37 mouse cellular contexts compared by ENCODE assay signal in the genomic region with DNA sequence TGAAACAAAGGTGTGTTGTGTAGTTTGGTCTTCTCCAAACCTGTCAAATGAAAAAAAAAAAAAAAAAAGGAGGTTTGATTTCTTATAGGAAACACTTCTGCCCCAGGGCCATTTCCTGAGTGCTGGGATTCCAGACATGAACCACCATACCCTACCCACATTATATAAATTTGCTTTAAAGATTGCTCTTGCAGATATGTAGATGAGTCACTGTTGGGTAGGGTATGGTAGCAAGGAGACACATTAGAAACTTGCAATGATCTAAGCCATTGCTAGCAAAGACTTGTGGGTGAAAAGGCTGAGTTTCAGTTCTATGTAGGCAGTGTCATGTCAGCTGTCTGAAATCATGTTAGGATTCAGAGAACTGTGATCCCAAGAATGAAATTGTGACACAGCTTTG. TPM values are rescaled to one million over a fixed set of nuclear protein-coding genes. Genes with fewer than 3 reads are reported as not detected.
"Had no signal": no experiment of that assay in that cellular context is flagged by ENCODE, and none has a peak within 500 bp of the region (broad histone marks: within the 10 kb centered on the region; RNA-seq: fewer than 3 reads in every experiment).

No protein-coding gene starts in this region.

- DNase-seq: gastrocnemius, postnatal 14 days; gastrocnemius, postnatal 36 days; heart, adult 11 months; heart, adult 2 months; heart, postnatal 14 days; heart, postnatal 36 days; kidney, adult 11 months; kidney, adult 2 months; kidney, adult 9 months; kidney, postnatal 14 days; kidney, postnatal 4 days; left cerebral cortex, postnatal 4 days had no signal

- ATAC-seq: hindbrain, embryonic 16.5 days; intestine, embryonic 16.5 days; liver, embryonic 12.5 days had no signal

- H3K27me3 ChIP-seq: heart, embryonic 13.5 days; heart, embryonic 15.5 days; hindbrain, embryonic 13.5 days; kidney, embryonic 15.5 days; limb, embryonic 13.5 days; limb, embryonic 15.5 days; liver, embryonic 12.5 days had no signal

- H3K4me1 ChIP-seq: heart, embryonic 15.5 days; kidney, embryonic 15.5 days; limb, embryonic 13.5 days; limb, embryonic 15.5 days; liver, embryonic 12.5 days had no signal

- H3K36me3 ChIP-seq: heart, embryonic 13.5 days; heart, embryonic 15.5 days; hindbrain, embryonic 13.5 days; kidney, embryonic 15.5 days; limb, embryonic 13.5 days; limb, embryonic 15.5 days; liver, embryonic 12.5 days had no signal

- H3K9me3 ChIP-seq: heart, embryonic 13.5 days; heart, embryonic 15.5 days; hindbrain, embryonic 13.5 days; kidney, embryonic 15.5 days; limb, embryonic 13.5 days; limb, embryonic 15.5 days; liver, embryonic 12.5 days had no signal

- H3K9ac ChIP-seq: heart, embryonic 13.5 days; heart, embryonic 15.5 days; hindbrain, embryonic 13.5 days; kidney, embryonic 15.5 days; limb, embryonic 13.5 days; limb, embryonic 15.5 days; liver, embryonic 12.5 days; liver, embryonic 14.5 days had no signal

- H3K27ac ChIP-seq: heart, adult 2 months; heart, embryonic 13.5 days; heart, embryonic 15.5 days; hindbrain, embryonic 13.5 days; kidney, embryonic 15.5 days; kidney, postnatal 0 days; layer of hippocampus, adult 2 months; left cerebral cortex, adult 2 months; limb, embryonic 13.5 days; limb, embryonic 15.5 days; liver, embryonic 12.5 days; liver, embryonic 14.5 days had no signal

- H3K4me2 ChIP-seq: heart, embryonic 11.5 days; heart, embryonic 13.5 days; heart, embryonic 15.5 days; hindbrain, embryonic 13.5 days; kidney, embryonic 15.5 days; limb, embryonic 13.5 days; limb, embryonic 15.5 days; liver, embryonic 12.5 days had no signal

- H3K4me3 ChIP-seq: heart, adult 2 months; heart, embryonic 13.5 days; heart, embryonic 15.5 days; hindbrain, embryonic 13.5 days; kidney, embryonic 15.5 days; layer of hippocampus, adult 2 months; left cerebral cortex, adult 2 months; limb, embryonic 13.5 days; limb, embryonic 15.5 days; liver, embryonic 12.5 days had no signal

RNA-seq across cellular contexts. Expression of a gene that starts 40.0 kb away (rescaled TPM):
- total RNA-seq: gastrocnemius, adult 18-20 months; gastrocnemius, adult 8-10 months; gastrocnemius, postnatal 14 days; gastrocnemius, postnatal 36 days; heart, adult 2 months; heart, postnatal 14 days; heart, postnatal 36 days; hematopoietic stem cell, adult 5-6 weeks; layer of hippocampus, adult 2 months; layer of hippocampus, postnatal 10 days; layer of hippocampus, postnatal 25 days; left cerebral cortex, adult 2 months; left cerebral cortex, postnatal 14 days; left cerebral cortex, postnatal 4 days had no signal
- polyA plus RNA-seq: gonadal fat pad, adult 2 months; heart, adult 2 months; heart, embryonic 11.5 days; heart, embryonic 13.5 days; heart, embryonic 15.5 days; heart, postnatal 0 days; hindbrain, embryonic 11.5 days; hindbrain, embryonic 13.5 days; hindbrain, embryonic 16.5 days; kidney, adult 2 months; limb, embryonic 11.5 days; limb, embryonic 13.5 days; limb, embryonic 15.5 days; liver, adult 2 months; liver, embryonic 12.5 days; liver, embryonic 14.5 days had no signal
